Mouse (Mus musculus) liver, embryonic 11.5 days (tissue): ENCODE data around the gene Cfap97d1. TPM values are rescaled to one million over a fixed set of nuclear protein-coding genes. Genes with fewer than 3 reads are reported as not detected.
"Not testable (repeated sequence)": the region's sequence is repeated elsewhere in the genome, so short reads cannot be mapped to it uniquely, and the experiment has no call there.

Experiments used
- ATAC-seq: fragments of 200-750 bp; cut with Nextera tagmentation; replicated peaks from 2 replicates; pipeline ENCODE4 v1.8.0; 2017; ENCODE audit warnings: moderate number of reproducible peaks, mild to moderate bottlenecking, moderate TSS enrichment, moderate library complexity; ENCODE audit not compliant: low FRiP score
- DNase-seq: peaks from one replicate; pipeline ENCODE4 v3.0.0-alpha.2; 2017; ENCODE audit warnings: low spot score
- H3K27ac ChIP-seq: fragments of 300-500 bp; sonication (generic); 2 replicates; pipeline ENCODE4 v1.5.1; 2014; ENCODE audit warnings: mild to moderate bottlenecking, low read depth, low read length, control low read depth
- H3K27me3 ChIP-seq: fragments of 300-500 bp; sonication (generic); replicated peaks from 2 replicates; pipeline ENCODE4 v1.6.1; 2014; ENCODE audit warnings: low read length, mixed read lengths; ENCODE audit not compliant: control insufficient read depth, insufficient read depth
- H3K36me3 ChIP-seq: fragments of 300-500 bp; sonication (generic); 2 replicates; pipeline ENCODE4 v1.6.1; 2014; ENCODE audit warnings: mild to moderate bottlenecking, low read length, moderate library complexity, mixed read lengths; ENCODE audit not compliant: control insufficient read depth, insufficient read depth
- H3K4me1 ChIP-seq: fragments of 300-500 bp; sonication (generic); replicated peaks from 2 replicates; pipeline ENCODE4 v1.6.1; 2014; ENCODE audit warnings: low read length, mixed read lengths; ENCODE audit not compliant: control insufficient read depth, insufficient read depth
- H3K4me2 ChIP-seq: fragments of 300-500 bp; sonication (generic); 2 replicates; pipeline ENCODE4 v1.6.1; 2014; ENCODE audit warnings: mild to moderate bottlenecking, control low read depth, moderate library complexity
- H3K4me3 ChIP-seq: fragments of 300-500 bp; sonication (generic); 2 replicates; pipeline ENCODE4 v1.5.1; 2014; ENCODE audit warnings: low read depth, low read length, control low read depth
- H3K9ac ChIP-seq: fragments of 300-500 bp; sonication (generic); 2 replicates; pipeline ENCODE4 v1.6.1; 2014; ENCODE audit warnings: low read depth, low read length, control low read depth
- H3K9me3 ChIP-seq: fragments of 300-500 bp; sonication (generic); 2 replicates; pipeline ENCODE4 v1.6.1; 2016; ENCODE audit warnings: low read length, inconsistent platforms, mixed read lengths; ENCODE audit not compliant: control insufficient read depth
- WGBS: fragments of 180-500 bp; shearing (Covaris S2); extraction: QIAGEN DNeasy Blood & Tissue Kit; methylation state at CpG from one replicate; pipeline ENCODE4 v1.1.7; 2014; 5-methylcytosine and 5-hydroxymethylcytosine counted together
- polyA plus RNA-seq: library from polyadenylated mRNA; unstranded; fragments of >200 nt; fragmentation: Nextera tagmentation; extraction: Ambion mirVana; gene quantifications from 2 replicates; pipeline ENCODE4 v1.2.1, GENCODE M21; 2014

The Cfap97d1 gene
- polyA plus RNA-seq, 1 experiment from 2014 or later, result not detected

DNA sequence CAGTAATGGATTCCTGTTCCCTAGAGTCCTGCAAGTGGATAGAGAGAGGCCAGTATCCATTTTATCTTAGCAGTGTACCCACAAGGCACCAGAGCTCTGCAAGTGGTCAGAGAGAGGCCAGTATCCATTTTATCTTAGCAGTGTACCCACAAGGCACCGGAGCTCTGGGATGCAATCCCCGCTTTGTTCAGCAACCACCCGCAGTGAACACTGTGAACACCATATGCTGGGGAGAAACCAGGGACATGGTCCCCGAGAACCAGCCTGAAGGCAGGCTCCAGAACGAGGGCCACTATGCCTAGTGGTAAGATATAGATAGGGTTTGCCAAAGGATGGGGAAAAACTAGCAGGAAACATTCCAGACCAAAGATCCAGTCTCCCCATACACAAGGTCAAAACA, 4.9 kb upstream of the Cfap97d1 start:
- no peak overlapping the region for H3K4me2 ChIP-seq
- ATAC-seq (no peak), DNase-seq (no peak)
- H3K27ac ChIP-seq, result no peak overlapping the region
- H3K9ac ChIP-seq, result no peak overlapping the region
- 85% methylated on average over 5 of the region's 5 CpGs for WGBS
- no peaks in the 10 kb centered on the region for H3K9me3 ChIP-seq
- H3K4me3 ChIP-seq, result no peak overlapping the region
- H3K4me1 ChIP-seq, result 0 out of 2 replicates have a peak, but pooled peaks cover 2% of the 10 kb centered on the region
- no peaks in the 10 kb centered on the region for H3K27me3 ChIP-seq
- H3K36me3 ChIP-seq, result peaks cover 10% of the 10 kb centered on the region

DNA sequence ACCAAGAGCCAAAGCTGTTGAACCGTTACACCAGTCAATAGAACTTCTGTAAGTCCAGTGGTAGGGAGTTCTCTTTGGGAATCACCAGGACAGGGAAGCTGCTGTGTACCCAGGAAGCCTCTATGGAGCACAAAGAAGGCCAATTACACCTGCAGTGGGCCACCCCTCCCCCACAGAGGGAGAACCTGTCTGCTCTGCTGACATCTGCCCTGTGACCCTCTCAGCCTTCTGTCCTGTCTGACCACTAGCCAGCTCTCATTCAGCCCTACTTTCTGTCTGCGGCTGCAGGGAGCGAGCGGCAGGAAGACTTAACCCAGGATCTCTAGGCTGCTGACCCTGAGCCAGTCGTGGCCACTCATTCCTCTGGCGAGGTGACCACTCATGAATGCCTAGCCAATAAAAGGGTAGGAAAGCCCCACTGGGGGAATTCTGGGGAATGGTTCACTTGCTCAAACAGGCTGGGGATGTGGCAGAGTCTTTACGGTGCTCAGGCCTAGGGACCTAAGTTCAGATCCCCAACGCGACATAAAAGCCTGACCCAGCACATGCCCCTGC, 3.4 kb upstream of the Cfap97d1 start:
- peaks cover 7% of the 10 kb centered on the region for H3K36me3 ChIP-seq
- no peak overlapping the region for H3K4me3 ChIP-seq
- peaks cover 11% of the 10 kb centered on the region; the same call in 1 of the 2 replicates for H3K4me1 ChIP-seq
- no peaks in the 10 kb centered on the region for H3K9me3 ChIP-seq
- no peak overlapping the region for H3K27ac ChIP-seq
- H3K9ac ChIP-seq, result no peak overlapping the region
- H3K4me2 ChIP-seq, result no peak overlapping the region
- no peak for ATAC-seq
- no peak for DNase-seq
- WGBS, result 84% methylated on average over 9 of the region's 9 CpGs
- H3K27me3 ChIP-seq, result no peaks in the 10 kb centered on the region; the same call in 1 of the 2 replicates

GRCm38 (mm10) chr11:101981850-101982249, 2.2 kb upstream of the Cfap97d1 start:
- Histone ChIP-seq H3K27ac (no peak overlapping the region; the same call in 1 of the 2 replicates), H3K9me3 (no peaks in the 10 kb centered on the region), H3K4me3 (no peak overlapping the region), H3K9ac (no peak overlapping the region), H3K4me2 (peak overlapping the region; percentile 100), H3K4me1 (peaks cover 14% of the 10 kb centered on the region), H3K36me3 (peaks cover 7% of the 10 kb centered on the region), H3K27me3 (peaks cover 6% of the 10 kb centered on the region; the same call in 1 of the 2 replicates)
- no peak for ATAC-seq
- no peak for DNase-seq
- 47% methylated on average over 12 of the region's 12 CpGs for WGBS

GRCm38 (mm10) chr11:101982981-101983411, 1.1 kb upstream of the Cfap97d1 start:
- H3K4me3 ChIP-seq, result peak overlapping the region; percentile 0
- no peak overlapping the region for H3K9ac ChIP-seq
- H3K4me2 ChIP-seq, result peak overlapping the region; percentile 100
- H3K9me3 ChIP-seq, result no peaks in the 10 kb centered on the region
- H3K36me3 ChIP-seq, result peaks cover 7% of the 10 kb centered on the region
- peaks cover 7% of the 10 kb centered on the region; the same call in 1 of the 2 replicates for H3K27me3 ChIP-seq
- DNase-seq (no peak), ATAC-seq (no peak)
- WGBS, result 46% methylated on average over 6 of the region's 6 CpGs
- peaks cover 14% of the 10 kb centered on the region for H3K4me1 ChIP-seq
- H3K27ac ChIP-seq, result no peak overlapping the region

- no peak overlapping the region for H3K27ac ChIP-seq
- 42% methylated on average over 10 of the region's 10 CpGs for WGBS
- peak overlapping the region; percentile 100 for H3K4me2 ChIP-seq
- peaks cover 6% of the 10 kb centered on the region for H3K36me3 ChIP-seq
- no peak for DNase-seq
- ATAC-seq, result no peak
- no peak overlapping the region for H3K9ac ChIP-seq
- peak overlapping the region; percentile 0 for H3K4me3 ChIP-seq
- H3K9me3 ChIP-seq, result no peaks in the 10 kb centered on the region
- H3K27me3 ChIP-seq, result peaks cover 7% of the 10 kb centered on the region; the same call in 1 of the 2 replicates
- peaks cover 14% of the 10 kb centered on the region for H3K4me1 ChIP-seq
Measured at GRCm38 (mm10) chr11:101983431-101983921, 603 bp upstream of the Cfap97d1 start.

- not testable (repeated sequence) for ATAC-seq, H3K4me2 ChIP-seq, H3K27ac ChIP-seq, H3K9ac ChIP-seq, H3K27me3 ChIP-seq, H3K9me3 ChIP-seq, H3K4me3 ChIP-seq, DNase-seq, H3K36me3 ChIP-seq
- H3K4me1 ChIP-seq, result peaks cover 14% of the 10 kb centered on the region
- 62% methylated on average over 6 of the region's 6 CpGs for WGBS
Measured at GRCm38 (mm10) chr11:101985450-101985849, 1.4 kb downstream of the Cfap97d1 start.

- no peak overlapping the region for H3K4me3 ChIP-seq
- peak overlapping the region; percentile 13; the same call in 1 of the 2 replicates for H3K4me2 ChIP-seq
Measured at GRCm38 (mm10) chr11:101985990-101986389, 1.9 kb downstream of the Cfap97d1 start.

DNA sequence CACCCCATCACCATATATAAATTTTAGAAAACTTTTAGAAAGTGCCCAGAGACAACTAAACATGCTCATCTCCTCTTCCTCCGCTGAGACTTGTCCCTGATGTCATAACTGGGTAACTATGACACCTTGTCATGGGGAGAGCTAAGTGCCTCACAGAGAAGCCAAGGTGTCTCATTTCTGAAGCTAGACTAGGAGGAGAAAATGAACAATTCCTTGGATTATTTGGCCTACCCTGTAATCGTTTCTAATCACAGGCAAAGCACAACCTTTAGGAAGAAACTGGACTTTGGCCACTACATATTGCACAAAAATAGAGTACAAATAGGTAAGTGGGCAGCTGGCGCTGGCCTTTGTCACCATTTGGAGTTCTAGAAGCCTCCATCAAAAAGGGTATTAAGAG, 2.8 kb downstream of the Cfap97d1 start, which contains the start of gene Dusp3:
Gene Dusp3 (minus strand): TSS at position 101 of the 400 bp plus-strand sequence.
- Histone ChIP-seq H3K4me3 (no peak within 1 kb of the TSS), H3K4me2 (peak within 1 kb of the TSS; percentile 13; the same call in 1 of the 2 replicates), H3K9ac (no peak within 1 kb of the TSS), H3K27ac (no peak within 1 kb of the TSS), H3K27me3 (peaks cover 7% of the 10 kb centered on the region; the same call in 1 of the 2 replicates), H3K9me3 (no peaks in the 10 kb centered on the region), H3K4me1 (peaks cover 14% of the 10 kb centered on the region), H3K36me3 (no peaks in the 10 kb centered on the region)
- DNase-seq (no peak), ATAC-seq (no peak)
- WGBS, result 74% methylated on average over 3 of the region's 3 CpGs

More at GRCm38 (mm10) chr11:101985990-101986389, 1.9 kb downstream of the Cfap97d1 start:
- Histone ChIP-seq H3K4me1 (peaks cover 14% of the 10 kb centered on the region), H3K9ac (no peak overlapping the region), H3K27me3 (peaks cover 7% of the 10 kb centered on the region; the same call in 1 of the 2 replicates), H3K9me3 (no peaks in the 10 kb centered on the region), H3K36me3 (no peaks in the 10 kb centered on the region), H3K27ac (no peak overlapping the region)
- WGBS, result 9% methylated on average over 10 of the region's 10 CpGs
- no peak for ATAC-seq
- DNase-seq, result peak; percentile 79

- ATAC-seq (no peak), DNase-seq (no peak)
- Histone ChIP-seq H3K27me3 (peaks cover 7% of the 10 kb centered on the region; the same call in 1 of the 2 replicates), H3K36me3 (no peaks in the 10 kb centered on the region), H3K27ac (no peak overlapping the region), H3K9ac (no peak overlapping the region), H3K9me3 (no peaks in the 10 kb centered on the region), H3K4me1 (peaks cover 11% of the 10 kb centered on the region), H3K4me2 (no peak overlapping the region), H3K4me3 (no peak overlapping the region)
- WGBS, result 91% methylated on average over 3 of the region's 3 CpGs
Measured at GRCm38 (mm10) chr11:101990244-101990643, 6.2 kb downstream of the Cfap97d1 start.
